Mouse (Mus musculus) cortical plate, adult 2 months (tissue): ENCODE data around the gene Vps50.

ENCODE experiments used
- CTCF ChIP-seq: fragments of 200-500 bp; IDR thresholded peaks from 2 replicates; pipeline ENCODE4 v1.5.1; 2011; ENCODE audit warnings: mild to moderate bottlenecking, control low read depth, low read length; ENCODE audit not compliant: insufficient read depth; ENCODE audit errors: extremely low read depth
- POLR2A ChIP-seq: fragments of 200-500 bp; IDR thresholded peaks from 2 replicates; pipeline ENCODE4 v1.6.1; 2011; ENCODE audit warnings: mild to moderate bottlenecking, low read length, control low read depth; ENCODE audit not compliant: insufficient read depth; ENCODE audit errors: extremely low read depth

DNA sequence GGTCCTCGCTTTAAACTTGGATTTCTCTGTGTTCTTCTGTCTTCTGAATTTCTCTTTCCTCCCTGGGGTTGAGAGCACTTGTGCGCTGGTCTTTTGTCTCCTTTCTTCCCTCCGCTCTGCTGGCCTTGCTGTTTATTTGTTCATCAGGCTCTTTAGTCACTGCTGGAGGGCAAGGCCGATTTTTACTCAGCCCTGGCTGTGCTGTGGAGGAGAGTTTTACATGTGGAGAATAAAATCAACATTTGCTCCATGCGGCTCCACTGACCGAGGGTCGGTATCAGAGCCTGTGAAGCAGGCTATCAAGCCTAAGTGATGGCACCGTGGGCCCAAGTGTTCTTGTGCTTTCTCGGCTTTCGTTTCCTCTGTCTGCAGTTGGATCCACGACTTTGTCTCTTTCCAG is 13.4 kb downstream of the Vps50 start:
- TF ChIP-seq POLR2A (no peak), CTCF (no peak)
